ENCODE assay signal across 8 mouse cellular contexts in genomic region chr6:99991079-99991478, GRCm38 (mm10).
DNase-seq lines count a peak whose midpoint lies in the region; ATAC-seq and TF ChIP-seq lines count a peak whose summit lies in the region.

No protein-coding gene starts in this region.

- ATAC-seq in Patski = peak; percentile 86
- peak; percentile 87 for ATAC-seq in common myeloid progenitor, adult 5-6 weeks (replicated peaks; ENCODE audit: low read depth, poor library complexity, severe bottlenecking)
- ATAC-seq in megakaryocyte progenitor cell, adult 5-6 weeks (replicated peaks; ENCODE audit: poor library complexity) = peak; percentile 85

- peak; percentile 24 for DNase-seq in 3134 (ENCODE audit: extremely low read depth, insufficient read length, low spot score)
- peak; percentile 89 for DNase-seq in Patski (ENCODE audit: low read depth, low spot score)
- peak; percentile 63 to 73 for DNase-seq in heart, postnatal 36 days
- DNase-seq in left cerebral cortex, postnatal 10 days (ENCODE audit: extremely low spot score in 1 of 2, low spot score in 2 of 2) = peak; percentile 39 to 89
- peak; percentile 66 for DNase-seq in urinary bladder, postnatal 10 days (ENCODE audit: low spot score)
- no peak for DNase-seq in spleen, postnatal 4 days (ENCODE audit: low spot score in 2 of 2)

- peaks cover 29% of the 10 kb centered on the region for H3K27me3 ChIP-seq in Patski

- no peak for TF ChIP-seq CTCF in Patski (IDR thresholded peaks at IDR 0.05)

- intact Hi-C loops in heart, postnatal 36 days (cut with DNase I) = loop anchor here (5.0 kb wide), 1 partner anchor 66 kb away; no protein-coding TSS in a partner anchor
- intact Hi-C loops in left cerebral cortex, postnatal 10 days (cut with DNase I) = no loop called here

- in situ Hi-C loops in Patski (cut with MboI; ENCODE audit: low pct_unique_long_range_greater_than_20kb) = no loop called here

- POLR2A ChIA-PET in Patski (lab: Charles Lee) = no interaction called here

- CTCF ChIA-PET in Patski (lab: Charles Lee) = interaction anchor here (0.9 kb wide), 1 partner anchor 35 kb away, joined by 3 read pairs; no protein-coding TSS in a partner anchor

Comparison
In these comparisons a context has a peak if more than half of its experiments do, and no peak if none do; other contexts are left out.
1. DNase-seq: peak in 3134 (single experiment), Patski (single experiment), heart, postnatal 36 days (2 of 2), left cerebral cortex, postnatal 10 days (2 of 2) and urinary bladder, postnatal 10 days (single experiment); none in spleen, postnatal 4 days (0 of 2).
2. Peak in every context shown above with its lines, with median percentiles within 50 percentile points of each other: ATAC-seq.